Mouse (Mus musculus) adrenal gland (tissue): ENCODE measurements around the gene Slc5a4b.

Experiments used
- intact Hi-C: fragments of 180-260 bp; cut with DNase I; formaldehyde crosslinking; loops from one replicate; pipeline ENCODE4 v1.15.1; 2025

Slc5a4b gene

GRCm38 (mm10) chr10:76045343-76045742, 65.4 kb downstream of the Slc5a4b start:
- intact Hi-C loops: no loop called here

GRCm38 (mm10) chr10:76036962-76037361, 73.8 kb downstream of the Slc5a4b start:
- intact Hi-C loops: no loop called here

- intact Hi-C loops: no loop called here
Measured at GRCm38 (mm10) chr10:76035277-76035676, 75.5 kb downstream of the Slc5a4b start.

GRCm38 (mm10) chr10:76034001-76034600, 76.7 kb downstream of the Slc5a4b start:
- intact Hi-C loops: no loop called here

- intact Hi-C loops: no loop called here
Measured at GRCm38 (mm10) chr10:76033119-76033455, 77.7 kb downstream of the Slc5a4b start.

GRCm38 (mm10) chr10:76032402-76033118, 78.2 kb downstream of the Slc5a4b start, which contains the start of gene Zfp280b:
Gene Zfp280b, plus strand, starts transcription at chr10:76032650.
- intact Hi-C loops: no loop called here

GRCm38 (mm10) chr10:76031511-76032401, 79.0 kb downstream of the Slc5a4b start:
- intact Hi-C loops: no loop called here

GRCm38 (mm10) chr10:76030496-76030895, 80.3 kb downstream of the Slc5a4b start:
- intact Hi-C loops: no loop called here

- intact Hi-C loops: no loop called here
Measured at GRCm38 (mm10) chr10:76029276-76029675, 81.5 kb downstream of the Slc5a4b start.

- intact Hi-C loops: no loop called here
Measured at GRCm38 (mm10) chr10:76028396-76028795, 82.4 kb downstream of the Slc5a4b start.

- intact Hi-C loops: no loop called here
Measured at GRCm38 (mm10) chr10:76028016-76028366, 82.8 kb downstream of the Slc5a4b start.

GRCm38 (mm10) chr10:76027127-76028015, 83.4 kb downstream of the Slc5a4b start:
- intact Hi-C loops: no loop called here

GRCm38 (mm10) chr10:76025470-76026190, 85.1 kb downstream of the Slc5a4b start:
- intact Hi-C loops: no loop called here

- intact Hi-C loops: no loop called here
Measured at GRCm38 (mm10) chr10:76023921-76024320, 86.8 kb downstream of the Slc5a4b start.

- intact Hi-C loops: no loop called here
Measured at GRCm38 (mm10) chr10:76021728-76022127, 89.0 kb downstream of the Slc5a4b start.

- intact Hi-C loops: no loop called here
Measured at GRCm38 (mm10) chr10:76016886-76017285, 93.9 kb downstream of the Slc5a4b start.

GRCm38 (mm10) chr10:76012922-76013321, 97.8 kb downstream of the Slc5a4b start:
- intact Hi-C loops: no loop called here

GRCm38 (mm10) chr10:76009812-76010211, 100.9 kb downstream of the Slc5a4b start:
- intact Hi-C loops: no loop called here
